Mouse (Mus musculus): ENCODE results near the gene Adat1. TPM values are rescaled to one million over a fixed set of nuclear protein-coding genes. Genes with fewer than 3 reads are reported as not detected.
A peak's percentile ranks its signal among the peaks of the same experiment; 100 is the strongest.
"Not testable (repeated sequence)": the region's sequence is repeated elsewhere in the genome, so short reads cannot be mapped to it uniquely, and the experiment has no call there.

The Adat1 gene
- polyA plus RNA-seq, 1 experiment from 2014 or later: 10.1 TPM

DNA sequence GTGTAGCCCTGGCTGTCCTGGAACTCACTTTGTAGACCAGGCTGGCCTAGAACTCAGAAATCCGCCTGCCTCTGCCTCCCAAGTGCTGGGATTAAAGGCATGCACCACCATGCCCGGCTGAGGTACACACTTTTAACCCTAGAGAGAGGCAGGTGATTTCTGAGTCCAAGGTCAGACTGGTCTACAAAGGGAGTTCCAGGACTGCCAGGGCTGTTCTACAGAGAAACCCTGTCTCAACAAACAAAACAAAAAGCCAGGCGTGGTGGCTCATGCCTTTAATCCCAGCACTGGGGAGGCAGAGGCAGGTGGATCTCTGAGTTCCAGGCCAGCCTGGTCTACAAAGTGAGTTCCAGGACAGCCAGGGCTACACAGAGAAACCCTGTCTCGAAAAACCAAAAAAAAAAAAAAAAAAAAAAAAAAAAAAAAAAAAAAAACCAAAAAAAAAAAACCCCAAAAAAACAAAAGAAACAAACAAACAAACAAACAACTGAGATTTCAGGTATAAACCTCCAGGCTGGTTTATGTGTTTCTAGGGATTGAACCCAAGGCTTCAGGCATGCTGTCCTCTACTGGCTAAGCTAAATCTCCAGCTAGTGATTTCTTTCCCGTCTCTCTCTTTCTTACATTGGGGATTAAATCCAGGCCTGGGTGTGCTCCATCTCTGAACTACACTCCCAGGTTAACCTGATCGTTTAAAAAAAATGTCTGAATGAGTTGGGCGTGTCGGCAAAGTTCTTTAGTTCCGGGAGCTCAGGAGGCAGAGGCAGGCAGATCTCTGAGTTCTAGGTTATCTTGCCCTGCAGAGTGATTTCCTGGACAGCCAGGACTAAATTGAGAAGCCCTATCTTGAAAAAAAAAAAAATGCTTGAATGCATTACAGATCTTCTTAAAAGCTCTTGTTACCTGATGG lies 53.8 kb downstream of the Adat1 start:
- H3K36me3 ChIP-seq; H3K9ac ChIP-seq; H3K4me3 ChIP-seq (replicated peaks); H3K27me3 ChIP-seq; H3K27ac ChIP-seq (replicated peaks); H3K4me2 ChIP-seq (replicated peaks); H3K9me3 ChIP-seq (replicated peaks); ATAC-seq (ENCODE audit: insufficient number of reproducible peaks, low FRiP score, low TSS enrichment, low read depth): not testable (repeated sequence)
- H3K4me1 ChIP-seq: peaks cover 21% of the 10 kb centered on the region
- 82% methylated on average over 9 of the region's 9 CpGs for WGBS

DNA sequence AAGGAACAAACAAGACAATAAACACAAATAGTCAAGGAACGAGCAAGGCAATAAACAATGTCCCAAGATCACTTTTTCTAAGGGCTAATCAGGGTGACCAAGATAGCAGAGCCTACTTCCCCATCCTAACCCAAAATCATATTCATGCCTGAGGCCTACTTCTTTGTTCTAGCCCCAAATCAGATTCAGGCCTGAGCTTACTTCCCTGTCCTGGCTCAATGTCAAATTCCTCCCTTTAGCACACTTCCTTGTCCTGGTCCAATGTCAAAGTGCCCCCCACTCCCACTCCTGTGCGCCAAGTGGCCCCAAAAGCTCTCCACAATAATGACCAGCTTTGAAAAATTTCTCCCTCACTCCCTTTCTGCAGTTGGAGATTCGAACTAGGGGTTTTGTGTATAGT lies 54.9 kb downstream of the Adat1 start:
- Histone ChIP-seq H3K4me3 (replicated peaks) (no peak overlapping the region), H3K27ac (replicated peaks) (no peak overlapping the region)

DNA sequence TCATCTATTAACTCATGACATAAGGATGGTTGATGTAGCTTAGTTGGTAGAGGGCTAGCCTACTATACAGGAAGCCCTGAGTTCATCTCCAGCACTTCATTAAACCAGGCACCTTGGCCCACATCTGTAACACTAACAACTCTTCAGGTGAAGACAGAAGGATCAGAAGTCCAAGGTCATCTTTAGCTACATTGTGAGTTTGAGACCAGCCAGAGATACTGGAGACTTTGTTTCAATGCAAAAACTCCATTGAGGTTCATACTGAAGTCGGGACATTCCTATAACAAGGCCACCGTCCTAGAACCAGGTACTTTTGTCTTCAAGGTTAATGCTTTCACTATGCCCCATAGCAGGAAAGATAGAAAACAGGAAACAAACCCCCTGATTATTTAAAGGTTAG lies 57.9 kb downstream of the Adat1 start:
- Histone ChIP-seq H3K9ac (no peak overlapping the region), H3K9me3 (replicated peaks) (no peaks in the 10 kb centered on the region), H3K4me1 (peaks cover 16% of the 10 kb centered on the region), H3K4me3 (replicated peaks) (no peak overlapping the region), H3K4me2 (replicated peaks) (peak overlapping the region; percentile 91; the same call in 1 of the 2 replicates), H3K27me3 (no peaks in the 10 kb centered on the region), H3K27ac (replicated peaks) (no peak overlapping the region), H3K36me3 (no peaks in the 10 kb centered on the region)
- ATAC-seq (ENCODE audit: insufficient number of reproducible peaks, low FRiP score, low TSS enrichment, low read depth): no peak
- WGBS: 90% methylated on average over 2 of the region's 2 CpGs

More for the DNA sequence above, 54.9 kb downstream of the Adat1 start:
- no peak for ATAC-seq (ENCODE audit: insufficient number of reproducible peaks, low FRiP score, low TSS enrichment, low read depth)
- Histone ChIP-seq H3K9ac (no peak overlapping the region), H3K9me3 (replicated peaks) (no peaks in the 10 kb centered on the region), H3K36me3 (0 out of 2 replicates have a peak, but pooled peaks cover 3% of the 10 kb centered on the region), H3K27me3 (no peaks in the 10 kb centered on the region), H3K4me1 (peaks cover 31% of the 10 kb centered on the region), H3K4me2 (replicated peaks) (no peak overlapping the region)
- 78% methylated on average over 3 of the region's 3 CpGs for WGBS

DNA sequence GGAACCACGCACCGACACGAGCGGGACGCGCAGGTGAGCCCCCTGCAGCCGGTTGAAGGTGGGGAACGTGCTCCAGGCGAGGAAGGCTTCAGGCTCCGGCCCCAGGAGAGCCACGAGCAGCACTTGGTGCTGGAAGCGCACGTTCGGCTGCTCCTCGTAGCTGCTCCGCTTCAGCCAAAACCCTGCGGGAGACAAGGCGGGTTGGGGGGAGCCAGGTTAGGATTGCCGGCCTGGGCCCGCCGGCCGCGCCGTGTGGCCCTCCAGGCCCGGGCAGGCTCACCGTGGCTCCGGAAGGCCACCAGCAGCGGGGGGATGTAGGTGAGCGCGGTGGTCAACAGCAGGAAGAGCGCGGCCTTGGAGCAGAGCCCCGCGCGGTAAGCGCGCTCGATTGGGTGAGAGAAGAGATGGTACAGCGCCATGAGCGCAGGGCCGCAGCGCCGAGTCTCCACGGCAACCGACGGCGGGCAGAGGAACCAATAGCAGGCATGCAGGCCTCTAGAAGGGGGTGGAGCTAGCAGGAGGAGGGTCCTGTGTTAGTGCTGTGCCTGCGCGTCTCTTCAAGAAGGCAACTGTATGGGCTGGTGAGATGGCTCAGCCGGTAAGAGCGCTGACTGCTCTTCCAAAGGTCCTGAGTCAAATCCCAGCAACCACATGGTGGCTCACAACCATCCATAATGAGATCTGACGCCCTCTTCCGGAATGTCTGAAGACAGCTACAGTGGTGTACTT lies 58.6 kb downstream of the Adat1 start, which contains the start of gene Tmem231:
TSS of gene Tmem231 (minus strand) at position 534 of the 729 bp plus-strand sequence.
- ATAC-seq (ENCODE audit: insufficient number of reproducible peaks, low FRiP score, low TSS enrichment, low read depth): peak; percentile 98
- Histone ChIP-seq H3K4me3 (replicated peaks) (peak within 1 kb of the TSS; percentile 80), H3K9me3 (replicated peaks) (no peaks in the 10 kb centered on the region), H3K4me1 (peaks cover 16% of the 10 kb centered on the region), H3K27me3 (no peaks in the 10 kb centered on the region), H3K4me2 (replicated peaks) (peak within 1 kb of the TSS; percentile 91), H3K9ac (peak within 1 kb of the TSS; percentile 61), H3K36me3 (no peaks in the 10 kb centered on the region), H3K27ac (replicated peaks) (peak within 1 kb of the TSS; percentile 85)
- WGBS: under 1% methylated on average over 53 of the region's 53 CpGs

DNA sequence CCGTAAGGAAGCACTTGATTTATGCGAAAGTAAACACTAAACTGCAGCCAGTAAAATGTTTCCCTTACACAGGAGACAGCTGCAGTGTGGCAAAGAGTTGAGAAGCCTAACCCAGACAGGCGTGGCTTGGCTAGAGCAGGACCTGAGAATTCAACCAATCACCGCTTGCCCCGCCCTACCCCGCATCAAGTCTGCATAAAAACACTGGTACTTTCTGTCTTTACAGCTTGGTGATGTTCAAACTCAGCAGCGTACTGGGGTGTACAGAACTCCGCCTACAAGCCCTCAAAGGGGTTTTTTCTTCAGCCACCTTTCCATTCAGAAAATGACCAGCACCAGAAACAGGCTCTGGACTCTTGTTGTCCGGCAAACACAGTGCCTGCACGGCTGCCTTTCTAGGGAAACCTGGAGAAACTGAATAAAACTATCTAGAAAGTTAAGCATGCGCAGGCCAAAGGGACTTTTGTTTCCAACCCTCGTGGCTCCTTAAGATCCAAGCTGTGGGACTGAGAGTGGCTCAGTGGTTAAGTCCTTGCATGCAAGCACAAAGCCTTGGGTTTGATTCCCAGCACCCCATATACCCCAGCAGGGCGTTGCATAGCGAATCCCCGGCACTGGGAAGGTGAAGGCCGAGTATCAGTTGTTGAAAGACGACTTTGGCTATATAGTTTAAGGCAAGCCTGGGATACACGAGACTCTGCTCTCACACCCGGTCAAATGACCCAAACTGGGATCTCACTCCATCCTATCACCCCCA lies 59.3 kb downstream of the Adat1 start:
- Histone ChIP-seq H3K36me3 (no peaks in the 10 kb centered on the region), H3K9me3 (replicated peaks) (no peaks in the 10 kb centered on the region), H3K4me2 (replicated peaks) (peak overlapping the region; percentile 91), H3K27me3 (no peaks in the 10 kb centered on the region), H3K4me3 (replicated peaks) (peak overlapping the region; percentile 80), H3K27ac (replicated peaks) (peak overlapping the region; percentile 85), H3K4me1 (peaks cover 16% of the 10 kb centered on the region), H3K9ac (peak overlapping the region; percentile 61)
- 25% methylated on average over 19 of the region's 19 CpGs for WGBS
- ATAC-seq (ENCODE audit: insufficient number of reproducible peaks, low FRiP score, low TSS enrichment, low read depth): peak; percentile 77

DNA sequence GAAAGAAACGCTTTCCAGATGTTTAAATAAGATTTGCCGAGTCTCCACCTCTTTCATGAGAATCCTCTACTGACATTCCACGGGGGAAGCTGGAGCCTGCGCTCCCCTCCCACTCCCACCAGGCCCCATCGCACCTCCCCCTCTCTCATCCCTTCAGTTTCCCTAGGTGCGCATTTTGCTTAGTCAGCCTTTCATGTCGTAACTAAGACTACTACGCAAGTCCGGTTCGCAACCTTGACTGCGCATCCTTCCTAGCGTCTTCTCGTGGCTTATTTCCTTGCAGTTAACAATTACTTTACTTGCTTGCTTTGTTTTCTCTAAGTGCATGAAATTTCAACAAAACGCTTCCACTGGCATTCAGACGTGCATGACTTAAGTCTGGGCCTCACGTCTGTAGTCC lies 60.4 kb downstream of the Adat1 start:
- H3K4me2 ChIP-seq (replicated peaks): no peak overlapping the region

DNA sequence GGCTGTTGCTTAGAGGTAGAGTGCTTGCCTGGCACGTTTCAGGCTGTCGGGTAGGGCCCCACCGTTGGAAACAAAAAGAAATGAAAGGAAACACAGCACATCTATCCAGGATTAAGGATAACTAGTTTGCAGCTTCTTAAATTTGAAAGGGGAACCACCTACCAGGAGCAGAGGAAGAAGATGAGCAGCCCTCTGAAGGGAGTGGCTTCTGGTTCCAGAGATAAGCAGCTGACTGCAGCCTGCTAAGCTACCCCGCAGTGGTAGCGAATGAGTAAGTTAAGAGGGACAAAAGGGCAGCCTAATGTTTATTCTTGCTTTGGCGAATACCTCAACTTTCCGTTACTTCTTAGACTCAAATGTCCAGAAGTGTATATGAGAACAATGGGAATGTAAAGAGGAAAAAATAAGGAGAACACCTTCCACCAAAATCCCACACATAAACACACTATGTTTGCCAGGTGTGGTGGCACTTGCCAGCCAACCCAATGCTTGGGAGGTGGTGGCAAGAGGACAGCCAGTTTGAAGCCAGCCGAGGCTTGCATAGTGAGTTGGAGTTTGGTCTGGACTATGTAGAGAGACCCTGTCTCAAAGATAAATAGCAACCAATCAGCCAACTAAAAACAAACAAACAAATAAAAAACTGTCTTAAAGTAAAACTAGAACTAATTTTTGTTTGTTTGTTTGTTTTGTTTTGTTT lies 62.3 kb downstream of the Adat1 start:
- H3K27ac ChIP-seq (replicated peaks): no peak overlapping the region
- ATAC-seq (ENCODE audit: insufficient number of reproducible peaks, low FRiP score, low TSS enrichment, low read depth): no peak
- WGBS: 78% methylated on average over 8 of the region's 8 CpGs

More for the DNA sequence above, 60.4 kb downstream of the Adat1 start:
- Histone ChIP-seq H3K4me1 (peaks cover 16% of the 10 kb centered on the region), H3K9me3 (replicated peaks) (no peaks in the 10 kb centered on the region), H3K36me3 (no peaks in the 10 kb centered on the region), H3K27ac (replicated peaks) (no peak overlapping the region), H3K27me3 (no peaks in the 10 kb centered on the region), H3K4me3 (replicated peaks) (no peak overlapping the region), H3K9ac (no peak overlapping the region)
- no peak for ATAC-seq (ENCODE audit: insufficient number of reproducible peaks, low FRiP score, low TSS enrichment, low read depth)
- WGBS: 47% methylated on average over 16 of the region's 16 CpGs

DNA sequence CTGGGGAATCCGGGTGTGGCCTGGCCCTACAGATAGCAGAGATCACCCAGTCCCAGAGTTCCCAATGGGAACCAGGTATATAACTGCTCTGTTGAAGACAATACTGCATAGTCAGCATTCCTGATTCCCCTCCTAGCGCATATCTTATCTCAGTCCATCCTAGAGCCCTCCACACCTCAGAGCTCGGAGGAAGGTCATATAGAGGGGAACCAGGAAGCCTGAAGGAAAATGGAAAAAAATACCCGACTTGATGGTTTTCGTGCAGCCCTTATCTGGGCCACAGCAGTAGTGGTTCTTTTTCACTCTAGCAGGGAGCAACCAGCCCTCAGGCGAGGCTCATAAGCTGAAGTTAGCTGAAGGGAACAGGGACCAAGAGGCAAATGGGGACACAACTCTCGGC lies 67.1 kb downstream of the Adat1 start:
- no peaks in the 10 kb centered on the region for H3K36me3 ChIP-seq
- no peaks in the 10 kb centered on the region for H3K27me3 ChIP-seq
- H3K4me1 ChIP-seq: no peaks in the 10 kb centered on the region
- 77% methylated on average over 7 of the region's 7 CpGs for WGBS
- no peak overlapping the region for H3K4me3 ChIP-seq (replicated peaks)
- no peaks in the 10 kb centered on the region for H3K9me3 ChIP-seq (replicated peaks)
- H3K27ac ChIP-seq (replicated peaks): no peak overlapping the region
- no peak overlapping the region for H3K9ac ChIP-seq
- ATAC-seq (ENCODE audit: insufficient number of reproducible peaks, low FRiP score, low TSS enrichment, low read depth): no peak; the same call in 1 of the 2 replicates
- H3K4me2 ChIP-seq (replicated peaks): no peak overlapping the region

More for the DNA sequence above, 62.3 kb downstream of the Adat1 start:
- Histone ChIP-seq H3K4me3 (replicated peaks) (no peak overlapping the region), H3K9ac (no peak overlapping the region), H3K27me3 (no peaks in the 10 kb centered on the region), H3K4me2 (replicated peaks) (no peak overlapping the region), H3K4me1 (peaks cover 16% of the 10 kb centered on the region), H3K9me3 (replicated peaks) (no peaks in the 10 kb centered on the region), H3K36me3 (no peaks in the 10 kb centered on the region)

DNA sequence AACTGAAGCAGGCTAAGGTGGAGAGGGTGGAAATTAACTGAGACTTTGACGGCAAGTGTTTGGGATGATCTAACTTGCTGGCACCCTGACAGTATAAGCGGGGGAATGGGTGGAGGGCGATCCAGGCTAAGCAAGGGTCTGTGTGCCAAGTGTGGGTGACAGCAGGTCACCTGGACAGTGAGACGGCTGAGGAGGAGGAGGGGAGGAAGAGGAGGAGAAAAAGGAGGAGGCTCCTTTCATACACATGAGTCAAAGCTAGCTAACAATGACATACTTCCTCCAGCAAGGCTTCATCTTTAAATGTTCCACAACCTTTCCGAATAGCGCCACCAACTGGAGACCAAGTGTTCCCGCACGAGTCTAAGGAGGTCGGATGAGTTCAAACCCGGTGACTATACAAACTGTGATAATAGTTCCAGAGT lies 68.7 kb downstream of the Adat1 start:
- peaks cover 2% of the 10 kb centered on the region; the same call in 1 of the 2 replicates for H3K36me3 ChIP-seq
- no peak overlapping the region for H3K4me3 ChIP-seq (replicated peaks)
- H3K4me1 ChIP-seq: no peaks in the 10 kb centered on the region
- H3K9ac ChIP-seq: no peak overlapping the region
- H3K4me2 ChIP-seq (replicated peaks): no peak overlapping the region
- H3K27ac ChIP-seq (replicated peaks): no peak overlapping the region
- WGBS: 20% methylated on average over 10 of the region's 10 CpGs
- no peak for ATAC-seq (ENCODE audit: insufficient number of reproducible peaks, low FRiP score, low TSS enrichment, low read depth)
- no peaks in the 10 kb centered on the region for H3K27me3 ChIP-seq
- no peaks in the 10 kb centered on the region for H3K9me3 ChIP-seq (replicated peaks)

DNA sequence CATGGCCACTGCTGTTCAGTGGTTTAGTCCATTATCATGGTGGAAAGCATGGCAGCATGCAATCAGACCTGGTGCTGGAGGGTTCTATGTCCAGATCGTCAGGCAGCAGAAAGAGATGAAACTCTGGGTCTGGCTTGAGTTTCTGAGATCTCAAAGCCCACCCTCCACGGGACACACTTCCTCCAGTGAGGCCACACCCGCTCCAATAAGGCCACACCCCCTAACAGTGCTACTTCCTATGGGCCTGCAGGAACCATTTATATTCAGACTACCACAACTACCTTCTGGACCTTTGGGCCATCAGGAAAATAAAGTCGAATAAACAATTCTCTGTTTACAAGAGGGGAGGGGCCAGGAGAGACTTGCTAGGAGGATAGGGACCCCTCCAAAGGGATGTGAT lies 71.1 kb downstream of the Adat1 start:
- peaks cover 6% of the 10 kb centered on the region; the same call in 1 of the 2 replicates for H3K36me3 ChIP-seq
- ATAC-seq (ENCODE audit: insufficient number of reproducible peaks, low FRiP score, low TSS enrichment, low read depth): no peak
- 68% methylated on average over 4 of the region's 4 CpGs for WGBS
- no peak overlapping the region for H3K4me3 ChIP-seq (replicated peaks)
- H3K27ac ChIP-seq (replicated peaks): no peak overlapping the region
- no peak overlapping the region for H3K9ac ChIP-seq
- no peaks in the 10 kb centered on the region for H3K9me3 ChIP-seq (replicated peaks)
- H3K4me1 ChIP-seq: no peaks in the 10 kb centered on the region
- no peaks in the 10 kb centered on the region for H3K27me3 ChIP-seq
- H3K4me2 ChIP-seq (replicated peaks): no peak overlapping the region
